Mouse (Mus musculus) intestine, embryonic 14.5 days (tissue): ENCODE results near the gene Mmp23. TPM values are rescaled to one million over a fixed set of nuclear protein-coding genes. Genes with fewer than 3 reads are reported as not detected.

Experiments
- ATAC-seq: fragments of 200-750 bp; cut with Nextera tagmentation; replicated peaks from 2 replicates; pipeline ENCODE4 v1.8.0; 2017; ENCODE audit warnings: low read depth, moderate number of reproducible peaks, moderate TSS enrichment, moderate library complexity; ENCODE audit not compliant: low FRiP score, low TSS enrichment
- DNase-seq: peaks from one replicate; pipeline ENCODE4 v3.0.0-alpha.2; 2018; ENCODE audit warnings: low spot score
- H3K27ac ChIP-seq: fragments of 300-500 bp; sonication (generic); 2 replicates; pipeline ENCODE4 v1.5.1; 2014; ENCODE audit warnings: low read depth, mild to moderate bottlenecking, control low read depth
- H3K27me3 ChIP-seq: fragments of 300-500 bp; sonication (generic); replicated peaks from 2 replicates; pipeline ENCODE4 v1.6.1; 2014; ENCODE audit warnings: low read length, control low read depth; ENCODE audit not compliant: control insufficient read depth, insufficient read depth
- H3K36me3 ChIP-seq: fragments of 300-500 bp; sonication (generic); 2 replicates; pipeline ENCODE4 v1.6.1; 2014; ENCODE audit warnings: low read length, control low read depth; ENCODE audit not compliant: control insufficient read depth, insufficient read depth
- H3K4me1 ChIP-seq: fragments of 300-500 bp; sonication (generic); replicated peaks from 2 replicates; pipeline ENCODE4 v1.6.1; 2014; ENCODE audit warnings: low read length, control low read depth, mixed read lengths; ENCODE audit not compliant: control insufficient read depth, insufficient read depth
- H3K4me2 ChIP-seq: fragments of 300-500 bp; sonication (generic); 2 replicates; pipeline ENCODE4 v1.6.1; 2014; ENCODE audit warnings: low read length
- H3K4me3 ChIP-seq: fragments of 300-500 bp; sonication (generic); 2 replicates; pipeline ENCODE4 v1.5.1; 2014; ENCODE audit warnings: low read depth, low read length, control low read depth, mixed read lengths
- H3K9ac ChIP-seq: fragments of 300-500 bp; sonication (generic); 2 replicates; pipeline ENCODE4 v1.6.1; 2014; ENCODE audit warnings: mild to moderate bottlenecking, low read length
- H3K9me3 ChIP-seq: fragments of 300-500 bp; sonication (generic); 2 replicates; pipeline ENCODE4 v1.6.1; 2016; ENCODE audit warnings: low read length, control low read depth; ENCODE audit not compliant: control insufficient read depth
- WGBS: fragments of 180-500 bp; shearing (Covaris S2); extraction: QIAGEN DNeasy Blood & Tissue Kit; methylation state at CpG from one replicate; pipeline ENCODE4 v1.1.7; 2014; 5-methylcytosine and 5-hydroxymethylcytosine counted together
- polyA plus RNA-seq: library from polyadenylated mRNA; unstranded; fragments of >200 nt; fragmentation: Nextera tagmentation; extraction: Ambion mirVana; gene quantifications from 2 replicates; pipeline ENCODE4 v1.2.1, GENCODE M21; 2014

The Mmp23 gene
- polyA plus RNA-seq, result 30.3 and 31.1 TPM in 2 replicates

- peak within 1 kb of the TSS; percentile 60 for H3K9ac ChIP-seq
- ATAC-seq, result peak; percentile 35
- peaks cover 28% of the 10 kb centered on the region for H3K27me3 ChIP-seq
- DNase-seq, result peak; percentile 78
- peaks cover 32% of the 10 kb centered on the region for H3K4me1 ChIP-seq
- no peaks in the 10 kb centered on the region for H3K9me3 ChIP-seq
- peaks cover 49% of the 10 kb centered on the region for H3K36me3 ChIP-seq
- H3K27ac ChIP-seq, result 0 out of 2 replicates have a peak within 1 kb of the TSS, but pooled peaks have one; percentile 1
- H3K4me3 ChIP-seq, result peak within 1 kb of the TSS; percentile 46
- WGBS, result under 1% methylated on average over 33 of the region's 33 CpGs
- peak within 1 kb of the TSS; percentile 53 for H3K4me2 ChIP-seq
Measured at GRCm38 (mm10) chr4:155653086-155653450, at the start of gene Mmp23. Gene Mmp23 (minus strand): TSS chr4:155653384.

GRCm38 (mm10) chr4:155700425-155700824 is 47.2 kb upstream of the Mmp23 start:
- no peaks in the 10 kb centered on the region for H3K27me3 ChIP-seq
- H3K9me3 ChIP-seq, result no peaks in the 10 kb centered on the region
- no peak for DNase-seq
- no peaks in the 10 kb centered on the region for H3K36me3 ChIP-seq
- H3K4me2 ChIP-seq, result no peak overlapping the region
- H3K4me1 ChIP-seq, result peaks cover 9% of the 10 kb centered on the region; the same call in 1 of the 2 replicates
- no peak overlapping the region for H3K4me3 ChIP-seq
- H3K27ac ChIP-seq, result no peak overlapping the region
- no peak overlapping the region for H3K9ac ChIP-seq
- no peak for ATAC-seq

GRCm38 (mm10) chr4:155696261-155697255 is 43.4 kb upstream of the Mmp23 start:
- ATAC-seq, result no peak
- peaks cover 15% of the 10 kb centered on the region for H3K4me1 ChIP-seq
- H3K9ac ChIP-seq, result no peak overlapping the region
- 74% methylated on average over 16 of the region's 16 CpGs for WGBS
- H3K4me2 ChIP-seq, result no peak overlapping the region
- no peaks in the 10 kb centered on the region for H3K9me3 ChIP-seq
- no peak overlapping the region for H3K4me3 ChIP-seq
- no peak overlapping the region for H3K27ac ChIP-seq
- H3K36me3 ChIP-seq, result no peaks in the 10 kb centered on the region
- no peak for DNase-seq
- 0 out of 2 replicates have a peak, but pooled peaks cover 2% of the 10 kb centered on the region for H3K27me3 ChIP-seq

GRCm38 (mm10) chr4:155695531-155696062 is 42.4 kb upstream of the Mmp23 start:
- ATAC-seq (no peak), DNase-seq (no peak)
- Histone ChIP-seq H3K9ac (peak overlapping the region; percentile 69; the same call in 1 of the 2 replicates), H3K9me3 (no peaks in the 10 kb centered on the region), H3K4me1 (peaks cover 15% of the 10 kb centered on the region), H3K4me3 (peak overlapping the region; percentile 67; the same call in 1 of the 2 replicates), H3K36me3 (no peaks in the 10 kb centered on the region), H3K27me3 (0 out of 2 replicates have a peak, but pooled peaks cover 2% of the 10 kb centered on the region), H3K27ac (no peak overlapping the region), H3K4me2 (peak overlapping the region; percentile 93)
- 89% methylated on average over 4 of the region's 4 CpGs for WGBS

- ATAC-seq, result peak; percentile 72
- peak overlapping the region; percentile 69 for H3K9ac ChIP-seq
- peaks cover 15% of the 10 kb centered on the region for H3K4me1 ChIP-seq
- peak overlapping the region; percentile 93 for H3K4me2 ChIP-seq
- no peaks in the 10 kb centered on the region for H3K36me3 ChIP-seq
- DNase-seq, result peak; percentile 80
- peak overlapping the region; percentile 57 for H3K27ac ChIP-seq
- H3K27me3 ChIP-seq, result 0 out of 2 replicates have a peak, but pooled peaks cover 2% of the 10 kb centered on the region
- WGBS, result 2% methylated on average over 80 of the region's 92 CpGs
- no peaks in the 10 kb centered on the region for H3K9me3 ChIP-seq
- peak overlapping the region; percentile 67 for H3K4me3 ChIP-seq
Measured at GRCm38 (mm10) chr4:155694482-155695401, 41.6 kb upstream of the Mmp23 start.

GRCm38 (mm10) chr4:155694111-155694481 is 40.9 kb upstream of the Mmp23 start, which contains the start of gene Fndc10:
Gene Fndc10 (plus strand): TSS chr4:155694342.
- peak within 1 kb of the TSS; percentile 57 for H3K27ac ChIP-seq
- peak; percentile 79 for ATAC-seq
- no peaks in the 10 kb centered on the region for H3K36me3 ChIP-seq
- H3K4me3 ChIP-seq, result peak within 1 kb of the TSS; percentile 67
- peak within 1 kb of the TSS; percentile 69 for H3K9ac ChIP-seq
- peak within 1 kb of the TSS; percentile 93 for H3K4me2 ChIP-seq
- H3K27me3 ChIP-seq, result 0 out of 2 replicates have a peak, but pooled peaks cover 2% of the 10 kb centered on the region
- H3K9me3 ChIP-seq, result no peaks in the 10 kb centered on the region
- peaks cover 15% of the 10 kb centered on the region for H3K4me1 ChIP-seq
- peak; percentile 77 for DNase-seq
- under 1% methylated on average over 31 of the region's 47 CpGs for WGBS

- 0 out of 2 replicates have a peak, but pooled peaks cover 2% of the 10 kb centered on the region for H3K27me3 ChIP-seq
- 97% methylated on average over 3 of the region's 3 CpGs for WGBS
- H3K4me2 ChIP-seq, result no peak overlapping the region
- no peak overlapping the region for H3K9ac ChIP-seq
- H3K4me3 ChIP-seq, result no peak overlapping the region
- no peaks in the 10 kb centered on the region for H3K9me3 ChIP-seq
- H3K4me1 ChIP-seq, result peaks cover 15% of the 10 kb centered on the region
- no peaks in the 10 kb centered on the region for H3K36me3 ChIP-seq
- DNase-seq, result no peak
- ATAC-seq, result no peak
- no peak overlapping the region for H3K27ac ChIP-seq
Measured at GRCm38 (mm10) chr4:155692421-155692820, 39.2 kb upstream of the Mmp23 start.
